Mouse (Mus musculus) cerebellum, postnatal 10 days (tissue): ENCODE measurements around the gene Epha10.
A peak's percentile ranks its signal among the peaks of the same experiment; 100 is the strongest.

Experiments
- DNase-seq, 2 experiments: peaks; one replicate each; pipeline ENCODE4 v3.0.0; 2021; ENCODE audit warnings: mixed read lengths in 2 of 2

Gene Epha10

DNA sequence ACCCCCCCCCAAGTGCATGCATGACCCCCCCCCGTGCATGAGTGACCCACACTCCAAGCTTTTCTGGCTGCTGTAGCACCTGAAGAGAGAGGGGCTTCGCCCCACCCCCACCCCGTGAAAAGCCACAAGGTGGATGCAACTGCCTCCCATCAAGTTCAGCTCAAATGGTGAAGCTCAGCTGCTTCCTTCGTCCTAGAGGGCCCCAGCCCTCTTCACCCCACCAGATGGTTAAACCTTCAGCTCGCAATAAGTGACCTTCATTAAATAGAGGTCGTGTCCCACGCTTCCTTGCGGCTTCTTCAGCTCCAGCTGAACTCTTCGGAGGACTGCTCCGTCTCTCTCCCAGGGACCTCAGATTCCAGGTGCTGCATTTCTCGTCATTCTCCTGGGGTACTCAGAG lies at the start of gene Epha10:
Gene Epha10, plus strand, starts transcription at position 301 of the 400 bp plus-strand sequence.
- DNase-seq = no peak

DNA sequence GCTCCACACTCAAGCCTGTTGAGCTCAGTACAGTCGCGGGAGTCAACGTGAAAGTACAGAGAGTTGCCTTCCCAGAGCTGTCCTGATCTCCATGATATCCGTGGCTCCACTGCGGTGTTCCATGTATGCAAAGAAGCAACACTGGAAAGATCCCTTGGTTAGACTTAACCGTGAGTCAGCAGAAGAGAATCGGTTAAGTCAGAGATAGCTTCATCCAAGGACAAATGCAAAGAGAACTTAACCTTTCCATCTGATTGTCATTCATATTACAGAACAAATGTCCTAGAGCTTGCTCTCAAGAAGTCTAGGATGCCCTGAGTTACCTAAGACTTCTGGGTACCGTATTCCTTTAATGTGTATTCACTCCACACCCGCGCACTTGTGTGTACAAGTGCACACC lies 47.9 kb upstream of the Epha10 start:
- no peak for DNase-seq

DNA sequence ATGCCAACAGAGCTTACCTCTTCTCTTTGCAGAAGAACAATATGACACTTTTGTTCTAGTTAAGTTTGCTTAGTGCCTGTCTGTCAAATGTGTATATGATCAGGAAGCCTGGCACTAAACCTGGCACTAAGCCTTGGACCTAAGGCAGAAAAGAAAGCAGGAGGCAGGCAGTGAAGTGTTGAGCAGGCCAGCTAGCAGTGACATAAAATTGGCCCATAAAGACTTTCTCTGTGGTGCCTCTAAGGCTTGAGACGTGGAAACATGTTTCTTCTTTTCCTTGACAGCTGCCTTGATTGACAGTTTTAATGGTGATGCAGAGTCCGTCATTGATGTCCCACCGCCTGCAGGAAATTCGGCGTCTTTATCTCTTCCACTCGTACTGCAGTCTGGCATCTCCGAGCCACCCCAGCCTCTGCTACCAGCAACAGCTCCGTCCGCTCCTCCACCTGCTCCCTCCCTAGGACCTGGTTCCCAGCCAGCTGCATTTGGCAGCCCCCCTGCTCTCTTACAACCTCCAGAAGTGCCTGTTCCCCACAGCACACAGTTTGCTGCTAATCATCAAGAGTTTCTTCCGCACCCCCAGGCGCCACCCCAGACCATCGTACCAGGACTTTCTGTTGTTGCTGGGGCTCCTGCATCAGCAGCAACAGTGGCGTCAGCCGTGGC lies 42.5 kb upstream of the Epha10 start:
- DNase-seq = peak; percentile 87 to 93

DNA sequence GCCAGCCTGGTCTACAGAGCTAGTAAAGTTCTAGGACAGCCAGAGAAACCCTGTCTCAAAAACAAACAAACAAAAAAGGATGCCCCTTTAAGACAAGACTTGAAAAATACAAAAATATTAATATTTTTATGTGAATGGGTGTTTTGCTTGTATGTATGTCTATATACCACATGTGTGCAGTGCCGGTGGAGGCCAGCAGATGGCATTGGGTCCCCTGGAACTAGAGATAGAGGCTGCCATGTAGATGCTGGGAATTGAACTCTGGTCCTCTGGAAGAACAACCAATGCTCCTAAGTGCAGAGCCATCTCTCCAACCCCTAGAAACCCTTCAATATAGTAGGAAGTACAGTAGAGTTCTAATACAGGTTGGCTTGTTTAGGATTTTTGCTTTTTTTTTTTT lies 39.7 kb upstream of the Epha10 start:
- DNase-seq = no peak

DNA sequence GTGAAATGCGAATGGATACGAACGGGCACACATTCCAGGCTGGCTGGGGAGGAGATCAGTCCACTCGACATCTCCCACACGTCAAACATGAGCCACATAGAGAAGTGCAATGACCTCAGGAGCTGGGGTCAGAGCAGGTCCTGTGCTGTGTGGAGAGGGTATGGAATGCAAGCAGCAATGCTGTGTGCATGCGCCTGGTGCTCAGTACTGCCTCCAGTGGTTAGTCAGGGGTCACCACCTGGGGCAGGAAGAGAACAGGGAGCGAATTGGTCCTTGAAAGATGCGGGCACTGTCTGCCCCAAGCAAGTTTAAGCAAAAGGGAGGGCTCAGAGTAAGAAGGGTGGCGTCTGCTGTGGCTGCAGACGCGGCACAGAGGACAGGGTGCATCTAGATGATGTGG lies 37.2 kb upstream of the Epha10 start:
- peak; percentile 69 to 73 for DNase-seq

DNA sequence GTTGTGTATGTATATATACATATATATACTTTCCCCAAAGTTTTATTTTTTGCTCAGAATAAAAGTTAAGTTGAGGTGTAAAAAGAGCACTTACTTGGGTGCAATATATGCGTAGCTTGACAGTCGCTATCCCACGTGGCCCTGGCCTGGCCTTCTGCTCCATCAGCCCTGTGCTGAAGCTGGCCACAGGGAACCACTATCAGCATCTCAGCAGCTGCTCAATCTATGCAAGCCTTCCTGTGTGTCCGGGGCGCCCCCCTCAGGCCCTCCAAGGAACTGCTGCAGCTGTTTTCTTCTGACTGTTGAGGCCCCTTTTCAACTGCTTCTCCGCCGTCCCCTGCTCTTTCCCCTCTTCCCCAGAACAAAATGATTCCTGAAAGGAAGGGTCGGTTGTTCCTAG lies 33.1 kb upstream of the Epha10 start:
- DNase-seq = peak; percentile 93 to 96

DNA sequence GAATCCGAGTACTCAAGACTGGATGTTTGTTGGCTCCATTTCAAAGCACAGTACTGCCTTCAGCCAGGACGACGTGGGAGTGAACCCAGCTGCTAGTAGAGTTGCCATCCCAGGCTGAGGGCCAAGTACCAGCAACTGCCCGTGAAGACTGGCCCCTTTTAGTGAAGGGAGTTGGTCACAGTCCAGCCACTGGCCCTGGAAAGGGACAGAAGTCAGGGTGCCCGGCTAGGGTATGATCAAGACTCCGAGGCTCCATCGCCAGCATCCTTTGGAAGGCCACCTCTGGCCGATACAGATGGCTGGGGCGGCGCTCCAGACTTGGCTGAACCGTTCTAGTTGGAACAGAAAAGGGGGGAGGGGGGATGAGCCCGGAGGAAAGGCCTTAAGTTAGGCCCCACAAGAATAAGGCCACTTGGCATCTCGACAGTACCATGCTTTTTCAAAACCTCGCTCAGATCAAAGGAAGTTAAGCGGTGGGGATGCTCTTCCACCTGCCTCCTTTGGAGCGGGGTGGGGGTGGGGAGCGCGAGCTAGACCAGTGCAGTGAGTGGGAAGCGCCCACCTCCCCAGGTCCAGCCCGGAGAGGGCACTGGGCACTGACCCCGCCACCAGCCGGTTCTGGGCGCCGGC lies 31.0 kb upstream of the Epha10 start:
- peak; percentile 90 to 93 for DNase-seq

DNA sequence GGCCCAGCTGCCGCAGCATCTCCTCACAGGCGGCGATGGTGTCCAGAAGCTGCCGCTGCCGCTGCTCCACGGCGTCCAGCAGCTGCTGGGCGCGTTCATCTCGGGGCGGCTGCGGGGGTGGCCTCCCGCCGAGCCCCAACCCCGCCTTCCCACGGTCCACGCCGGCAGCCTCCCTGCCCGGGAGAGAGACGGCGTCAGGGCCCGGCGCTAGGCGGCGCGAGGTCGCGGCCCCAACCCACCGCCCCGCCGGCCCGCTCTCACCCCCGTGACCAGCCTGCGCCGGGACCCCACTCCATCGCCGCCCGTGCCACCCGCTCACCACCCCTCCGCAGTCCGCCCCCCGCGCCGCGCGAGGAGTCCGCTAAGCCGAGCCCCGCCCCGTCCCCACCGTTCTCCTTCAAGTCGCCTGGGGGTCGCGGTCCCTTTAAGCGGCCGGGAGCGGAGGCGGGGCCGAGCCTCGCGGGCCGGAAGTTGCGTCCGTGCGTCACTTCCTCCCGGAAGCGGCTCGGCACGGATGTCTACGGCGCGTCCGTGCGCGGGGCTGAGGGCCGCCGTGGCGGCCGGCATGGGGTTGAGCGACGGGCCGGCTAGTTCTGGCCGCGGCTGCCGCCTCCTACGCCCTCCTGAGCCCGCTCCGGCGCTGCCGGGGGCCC lies 30.3 kb upstream of the Epha10 start, which contains the start of gene Yrdc:
Gene Yrdc, plus strand, starts transcription at position 419 of the 653 bp plus-strand sequence.
- peak; percentile 97 to 98 for DNase-seq

DNA sequence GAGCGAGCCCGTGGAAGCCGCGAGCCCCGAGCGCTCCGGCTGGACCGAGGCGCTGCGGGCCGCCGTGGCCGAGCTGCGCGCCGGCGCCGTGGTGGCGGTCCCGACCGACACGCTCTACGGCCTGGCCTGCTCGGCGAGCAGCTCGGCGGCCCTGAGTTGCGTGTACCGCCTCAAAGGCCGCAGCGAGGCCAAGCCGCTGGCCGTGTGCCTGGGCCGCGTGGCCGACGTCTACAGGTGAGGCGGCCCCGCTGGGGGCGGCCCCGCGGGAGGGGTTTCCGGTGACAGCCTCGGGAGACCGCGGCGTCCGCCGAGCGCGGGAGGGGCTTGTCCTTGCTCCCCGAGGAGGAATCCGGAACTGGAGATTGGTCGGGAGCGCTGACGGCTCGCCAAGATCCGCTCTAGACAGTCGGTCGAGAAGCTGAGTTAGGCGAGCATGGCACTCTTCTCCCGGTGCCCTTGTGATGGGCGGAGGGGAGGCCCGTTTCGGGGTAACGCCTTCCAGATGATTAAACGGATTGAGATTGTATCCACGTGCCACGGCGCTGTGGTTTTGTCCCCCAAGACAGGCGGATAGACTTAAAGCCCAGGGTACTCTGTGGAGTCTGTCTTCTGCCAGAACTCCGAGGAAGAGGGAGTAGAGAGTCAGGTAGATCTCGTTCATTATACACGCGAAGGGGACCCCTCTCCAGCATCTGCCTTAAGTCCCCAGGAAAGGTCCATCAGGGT lies 29.6 kb upstream of the Epha10 start, which contains the start of gene 1110065P20Rik:
Gene 1110065P20Rik, minus strand, starts transcription at position 264 of the 726 bp plus-strand sequence.
- peak; percentile 78 to 81 for DNase-seq

DNA sequence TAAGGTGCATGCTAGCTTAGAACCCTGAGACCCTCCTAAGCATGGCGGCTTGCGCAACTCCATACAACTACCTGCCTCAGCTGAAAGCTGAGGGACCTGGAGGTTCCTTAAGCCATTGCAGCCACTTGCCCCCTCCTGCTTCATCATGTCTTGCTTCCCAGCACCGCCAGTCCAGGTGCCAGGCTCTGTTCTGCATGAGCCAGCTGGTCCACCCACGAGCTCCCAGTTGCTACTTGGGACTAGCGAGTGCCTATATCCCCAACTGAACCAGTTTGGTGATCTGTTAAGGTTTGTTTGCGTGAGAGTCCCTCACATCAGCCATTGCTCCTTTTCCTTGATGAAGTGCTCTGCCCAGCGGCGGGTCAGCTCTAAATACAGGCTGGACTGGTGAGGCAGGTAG lies 24.4 kb upstream of the Epha10 start:
- no peak for DNase-seq

DNA sequence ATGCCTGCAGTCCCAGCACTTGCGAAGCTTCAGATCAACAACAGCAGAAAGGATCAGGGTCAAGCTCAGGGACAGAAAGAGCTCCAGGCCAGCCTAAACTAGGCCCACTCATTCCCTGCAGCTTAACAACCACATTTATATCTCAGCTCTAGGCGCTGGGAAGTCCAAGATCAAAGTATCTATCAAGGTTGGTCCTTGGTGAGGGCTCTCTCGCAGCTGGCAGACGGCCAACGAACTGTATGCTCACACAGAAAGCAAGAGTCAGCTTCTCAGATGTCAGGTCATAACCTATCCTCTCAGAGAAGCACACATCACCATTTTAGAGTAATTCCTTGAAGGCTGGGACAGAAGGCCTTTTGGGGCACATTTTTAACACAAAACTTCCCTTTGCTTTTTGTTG lies 22.3 kb upstream of the Epha10 start:
- DNase-seq = peak in 1 of 2 experiments; percentile 47

DNA sequence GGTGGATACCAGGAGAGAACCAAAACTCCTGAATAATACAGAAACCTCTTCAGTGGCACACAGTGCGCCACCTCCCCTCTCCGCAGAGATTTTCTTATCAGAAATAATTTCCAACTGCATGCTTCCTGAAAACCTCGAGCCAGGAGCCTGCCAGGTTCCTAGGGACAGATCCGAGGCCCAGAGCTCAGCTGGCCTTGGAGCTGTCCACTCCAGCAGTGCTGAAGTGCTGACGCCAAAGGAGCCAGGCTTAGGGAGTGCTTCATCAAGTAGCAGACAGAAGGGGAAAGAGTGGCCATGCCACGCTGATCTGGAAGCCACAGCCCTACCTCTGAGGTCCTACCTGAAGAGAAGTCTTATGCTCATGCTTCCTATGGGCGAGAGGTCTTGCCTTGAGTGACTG lies 20.3 kb upstream of the Epha10 start:
- DNase-seq = peak; percentile 51 to 59

DNA sequence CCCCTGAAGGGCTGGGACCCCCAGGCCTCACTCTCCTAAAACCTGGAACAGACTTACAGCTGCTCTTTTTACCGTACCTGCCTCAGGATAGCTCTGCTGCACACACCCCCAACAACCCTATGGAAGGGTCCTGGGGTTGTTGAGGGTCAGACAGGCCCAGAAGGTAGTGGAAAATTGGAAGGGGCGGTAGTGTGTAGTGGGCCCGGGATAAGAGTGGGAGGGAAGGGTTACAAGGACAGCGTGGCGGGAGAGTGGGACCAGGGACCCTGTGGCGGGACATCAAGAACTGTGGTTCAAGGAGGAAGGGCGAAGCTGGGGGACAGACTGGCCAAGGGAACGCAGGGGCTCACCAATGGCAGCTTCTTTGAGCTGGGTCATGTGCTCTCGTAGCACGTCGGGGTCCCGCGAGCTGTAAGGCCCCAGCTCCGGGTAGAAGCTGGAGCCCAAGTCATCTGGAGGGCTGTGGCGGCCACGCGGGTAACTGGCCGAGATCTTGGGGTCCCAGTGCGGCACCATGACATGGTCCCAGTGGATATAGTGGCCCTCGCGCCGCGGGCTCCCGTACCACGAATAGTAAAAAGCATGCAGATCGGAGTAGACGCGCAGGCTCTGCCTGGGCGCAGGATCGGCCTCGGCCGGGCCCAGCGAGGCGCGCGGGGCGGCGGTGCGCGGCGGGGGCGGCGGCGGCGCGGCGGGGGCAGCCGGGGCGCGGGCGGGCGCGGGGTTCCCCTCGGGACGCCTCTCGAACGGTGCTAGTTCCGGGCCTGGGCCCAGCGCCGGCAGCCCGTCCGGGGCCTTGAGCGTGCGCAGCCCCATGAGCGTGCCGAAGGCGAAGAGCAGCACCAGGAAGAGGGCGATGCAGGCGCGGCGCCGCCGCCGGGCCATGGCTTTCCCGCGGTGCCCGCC lies 19.2 kb upstream of the Epha10 start, which contains the start of gene Maneal:
Gene Maneal, minus strand, starts transcription at position 889 of the 906 bp plus-strand sequence.
- DNase-seq = peak; percentile 57 to 65

DNA sequence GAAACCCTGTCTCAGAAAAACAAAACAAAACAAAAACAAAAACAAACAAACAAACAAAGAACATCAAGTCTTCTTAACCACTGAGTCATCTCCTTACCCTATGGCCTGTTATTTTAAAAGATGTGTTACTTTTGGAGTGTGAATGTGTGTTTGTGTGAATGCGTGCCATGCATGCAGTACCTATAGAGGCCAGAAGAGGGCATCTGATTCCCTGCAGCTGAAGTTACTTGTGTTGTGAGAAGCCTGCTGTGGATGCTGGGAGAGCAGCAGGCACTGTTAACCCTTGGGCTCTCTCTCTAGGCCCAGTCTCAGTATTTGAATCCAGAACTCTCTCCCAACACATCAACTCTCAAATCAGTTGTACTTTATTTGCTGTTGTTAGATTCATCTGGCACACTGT lies 8.0 kb upstream of the Epha10 start:
- no peak for DNase-seq

DNA sequence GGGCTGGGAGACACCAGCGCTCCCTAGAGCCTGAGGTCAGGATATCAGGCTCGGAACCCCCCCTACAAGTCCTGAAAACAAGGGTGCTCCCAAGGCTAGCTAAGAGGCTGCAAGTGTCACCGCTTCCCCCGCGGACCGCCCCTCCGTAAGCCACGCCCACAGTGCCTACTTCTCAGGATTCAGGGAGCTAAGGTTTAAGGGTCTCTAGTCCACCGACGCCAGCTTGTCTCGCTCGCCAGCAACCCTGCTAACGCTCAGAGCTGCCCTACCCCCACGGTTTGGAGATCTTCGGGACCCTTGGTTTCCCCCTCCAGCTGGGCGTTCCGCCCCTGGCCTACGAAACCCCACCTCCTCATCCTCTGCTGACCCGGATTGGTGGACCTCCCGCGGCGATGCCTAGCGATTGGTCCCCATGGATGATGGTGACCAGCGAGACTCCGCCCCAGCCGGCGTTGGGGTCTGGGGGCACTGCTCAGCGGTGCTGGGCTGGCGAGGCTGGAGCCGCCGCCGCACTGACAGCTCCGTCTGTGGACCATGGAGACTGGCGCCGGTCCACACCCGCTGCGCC lies 726 bp downstream of the Epha10 start:
- peak; percentile 96 to 97 for DNase-seq

DNA sequence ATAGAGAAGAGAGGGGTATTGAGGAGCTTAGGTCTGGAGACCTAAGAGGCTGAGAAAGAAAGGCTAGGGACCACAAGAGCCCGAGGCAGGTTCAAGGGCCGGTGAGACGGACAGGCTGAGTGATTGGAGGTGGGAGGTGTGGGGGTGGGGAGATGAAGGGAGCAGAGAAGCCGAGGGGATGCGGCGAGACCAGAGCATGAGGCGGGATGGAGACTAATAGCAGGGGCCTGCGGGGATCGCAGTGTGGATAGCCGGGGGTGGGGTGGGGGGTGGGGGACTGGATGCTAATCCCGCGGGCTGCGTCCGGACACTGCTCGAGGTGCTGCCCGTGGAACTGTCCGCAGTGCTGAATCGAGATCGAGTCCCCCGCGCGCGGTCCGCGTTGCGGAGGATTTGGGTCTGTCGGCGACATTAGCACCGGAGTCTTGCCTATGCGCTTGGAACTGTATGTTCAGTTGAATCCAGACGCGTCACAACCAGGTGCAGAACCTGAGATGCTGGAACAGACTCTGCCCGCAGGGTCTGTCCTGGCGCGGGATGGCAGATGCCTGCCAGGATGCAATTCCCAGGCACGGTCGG lies 1.5 kb downstream of the Epha10 start:
- peak; percentile 57 to 58 for DNase-seq

DNA sequence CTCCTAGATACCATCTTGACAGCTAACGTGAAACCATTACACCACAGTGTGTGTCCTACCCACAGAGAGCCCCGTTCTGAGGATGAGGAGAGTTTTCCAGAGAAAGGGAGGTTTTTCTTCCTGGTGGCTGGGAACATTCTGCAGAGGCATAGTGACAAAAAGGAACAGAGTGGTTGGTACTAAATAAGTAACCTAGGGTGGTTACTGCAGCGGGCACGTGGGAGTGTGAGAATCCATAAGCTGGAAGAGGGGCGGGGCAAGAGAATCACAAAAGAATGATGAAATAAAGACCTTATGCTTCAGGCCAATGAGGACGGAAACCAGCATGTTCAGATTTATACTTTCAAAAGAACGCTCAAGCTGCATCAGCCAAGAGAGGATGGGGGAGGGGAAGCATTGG lies 8.0 kb downstream of the Epha10 start:
- DNase-seq = no peak

DNA sequence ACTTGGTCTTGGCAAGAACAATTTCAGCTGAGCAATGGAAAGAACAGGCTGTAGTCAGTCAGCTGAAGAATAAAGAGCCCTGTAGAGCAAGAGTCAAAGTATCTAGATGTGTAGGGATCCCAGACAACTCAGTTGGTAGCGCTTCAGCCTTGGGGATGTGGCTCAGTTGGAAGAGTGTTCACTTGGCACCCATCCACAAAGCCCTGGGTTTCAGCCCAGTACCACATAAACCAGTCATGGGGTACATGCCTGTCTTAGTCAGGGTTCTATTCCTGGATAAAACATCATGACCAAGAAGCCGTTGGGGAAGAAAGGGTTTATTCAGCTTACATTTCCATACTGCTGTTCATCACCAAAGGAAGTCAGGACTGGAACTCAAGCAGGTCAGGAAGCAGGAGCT lies 9.2 kb downstream of the Epha10 start:
- peak in 1 of 2 experiments; percentile 20 for DNase-seq

DNA sequence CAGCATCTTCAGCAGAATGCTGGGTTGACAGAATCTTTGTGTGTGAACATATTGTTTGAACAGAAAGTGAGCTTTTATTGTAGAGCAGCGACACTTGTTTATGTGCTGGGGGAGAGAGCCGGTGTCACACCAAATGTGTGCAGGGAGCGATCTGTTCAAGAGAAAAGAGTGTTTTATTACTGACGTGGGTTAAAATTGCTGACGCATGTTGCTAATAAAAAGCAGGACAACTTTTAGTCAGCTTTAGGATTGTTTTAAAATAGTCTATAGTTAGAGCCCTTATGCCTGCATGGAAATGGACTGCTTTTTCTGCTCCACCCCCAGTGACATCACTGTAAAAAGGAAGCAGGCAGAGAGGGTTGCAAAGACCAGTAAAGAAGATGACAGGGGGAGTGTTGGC lies 10.1 kb downstream of the Epha10 start:
- no peak for DNase-seq

DNA sequence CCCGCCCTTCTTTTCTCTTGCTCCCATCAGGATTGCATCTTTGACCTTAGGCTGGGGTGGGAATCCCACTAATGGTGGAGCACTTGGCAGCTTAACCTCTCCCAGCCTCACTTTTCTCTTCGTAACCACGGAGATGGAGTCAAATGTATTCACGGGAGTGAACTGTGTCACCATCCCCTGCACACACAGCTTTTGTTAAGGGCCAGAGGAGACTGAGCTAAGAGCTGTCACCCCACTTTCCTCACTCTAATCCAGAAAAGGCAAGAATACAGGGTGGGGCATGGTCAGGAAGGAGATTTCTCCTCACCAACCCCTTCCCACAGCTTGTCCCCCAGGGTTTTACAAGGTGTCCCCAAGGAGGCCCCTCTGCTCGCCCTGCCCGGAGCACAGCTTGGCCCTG lies 13.1 kb downstream of the Epha10 start:
- no peak for DNase-seq
